Mouse (Mus musculus) spleen, postnatal 0 days (tissue): Measurements from ENCODE around the gene Gm37240. TPM values are rescaled to one million over a fixed set of nuclear protein-coding genes. Genes with fewer than 3 reads are reported as not detected.

ENCODE experiments used
- microRNA counts: library from miRNA; unstranded; fragments of <30 nt; microRNA quantifications from one replicate; lab custom pipeline; 2015
- polyA plus RNA-seq: library from polyadenylated mRNA; unstranded; fragments of >200 nt; fragmentation: Nextera tagmentation; extraction: Ambion mirVana; gene quantifications from 2 replicates; pipeline ENCODE4 v1.2.1, GENCODE M21; 2015

The Gm37240 gene
- polyA plus RNA-seq, result 0.07 and 0.84 TPM in 2 replicates

DNA sequence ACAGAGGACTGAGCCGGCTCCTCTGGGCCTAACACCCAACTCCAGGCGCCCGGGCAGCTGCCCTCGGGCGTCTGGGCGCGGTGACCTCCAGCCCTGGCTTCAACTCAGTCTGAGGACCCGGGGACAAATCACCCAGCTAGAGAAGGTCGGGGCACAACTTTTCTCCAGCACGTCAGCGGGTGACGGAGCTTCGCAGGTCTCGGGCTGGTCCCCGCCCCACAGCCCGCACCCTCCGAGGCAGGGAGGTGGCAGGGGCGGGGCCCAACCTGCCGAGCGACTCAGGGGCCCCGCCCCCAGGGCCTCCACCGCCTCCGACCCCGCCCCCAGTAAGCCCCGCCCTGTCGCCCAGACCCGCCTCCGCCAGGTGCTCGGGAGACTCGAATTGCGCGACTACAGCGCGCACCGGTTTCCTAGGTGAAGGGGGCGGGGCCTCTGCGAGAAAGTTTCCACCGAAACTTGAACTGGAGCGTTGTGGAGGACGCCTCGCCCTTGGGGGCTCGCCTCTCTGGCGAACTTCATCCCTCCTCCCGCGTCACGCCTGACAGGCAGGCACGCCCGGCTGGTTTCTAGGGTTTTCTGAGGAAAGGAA is at the start of gene Gm37240, which contains the start of gene Glt28d2:
Gene Gm37240, minus strand, starts transcription at position 280 of the 589 bp plus-strand sequence.
Gene Glt28d2, minus strand, starts transcription at position 278 of the 589 bp plus-strand sequence.

DNA sequence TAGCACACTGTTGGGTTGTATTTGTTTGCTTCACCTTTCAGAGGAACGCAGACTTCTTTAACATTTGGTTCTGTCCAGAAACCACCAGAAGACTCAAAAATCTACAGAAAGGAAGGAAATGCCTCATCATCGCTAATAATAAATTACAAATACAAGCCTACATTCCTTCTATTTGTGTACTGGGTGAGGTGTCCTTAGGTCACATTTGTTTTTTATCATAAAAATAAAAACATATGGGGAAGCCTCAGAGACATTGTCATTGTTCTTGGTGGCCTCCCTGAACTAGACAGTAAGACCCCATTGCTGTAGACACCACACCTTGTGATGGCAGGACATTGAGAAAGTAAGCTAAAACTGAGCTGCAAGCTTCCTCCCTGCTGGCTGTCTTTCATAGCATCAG is 70.1 kb downstream of the Gm37240 start, which contains the start of gene Fam160a1:
Gene Fam160a1, minus strand, starts transcription at position 101 of the 400 bp plus-strand sequence.

DNA sequence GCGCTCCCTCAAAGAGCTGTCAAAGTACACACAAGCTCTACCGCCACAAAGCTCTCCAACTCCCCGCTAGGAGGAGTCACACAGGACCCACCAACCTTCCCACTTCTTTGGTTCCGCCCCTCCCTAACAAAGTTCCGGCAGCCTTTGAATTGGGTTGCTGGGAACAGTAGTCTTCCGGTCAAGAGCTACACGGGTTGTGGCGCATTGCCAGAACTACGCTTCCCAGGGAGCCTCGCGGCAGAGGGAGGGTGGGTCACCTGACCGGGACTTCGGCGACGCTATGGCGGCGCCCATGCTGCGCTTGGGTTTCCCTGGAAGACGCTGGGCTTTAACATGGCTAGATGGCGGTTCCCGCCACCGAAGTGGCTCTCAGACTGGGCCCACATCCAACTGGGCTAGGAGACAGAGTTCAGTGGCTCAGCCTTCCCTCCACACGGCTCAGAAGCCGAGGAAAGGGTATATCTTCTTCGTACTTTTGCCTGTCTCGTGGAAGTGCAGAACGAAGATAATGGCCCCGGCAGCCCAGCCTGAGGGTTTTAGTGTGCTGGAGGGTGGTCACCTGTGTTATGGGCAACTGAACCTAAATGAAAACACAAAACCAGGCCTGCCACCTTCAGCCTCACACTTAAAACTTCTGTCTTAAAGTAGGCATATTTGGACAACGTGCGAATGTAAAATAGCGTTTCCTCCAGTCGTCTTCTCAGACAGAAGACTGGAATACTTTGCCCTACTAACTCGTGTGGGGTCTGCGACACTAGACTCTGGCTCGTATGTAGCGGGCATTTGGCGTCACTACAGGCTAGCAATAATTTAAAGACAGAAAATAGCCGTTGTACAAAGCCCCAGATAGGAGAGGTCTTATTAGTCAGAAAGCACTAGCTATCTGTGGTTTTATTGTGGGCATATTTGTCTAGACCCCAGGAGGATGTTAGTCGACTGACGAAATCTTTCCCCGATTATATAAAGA is 313.2 kb downstream of the Gm37240 start, which contains the start of gene Gatb:
Gene Gatb, plus strand, starts transcription at position 256 of the 967 bp plus-strand sequence.

DNA sequence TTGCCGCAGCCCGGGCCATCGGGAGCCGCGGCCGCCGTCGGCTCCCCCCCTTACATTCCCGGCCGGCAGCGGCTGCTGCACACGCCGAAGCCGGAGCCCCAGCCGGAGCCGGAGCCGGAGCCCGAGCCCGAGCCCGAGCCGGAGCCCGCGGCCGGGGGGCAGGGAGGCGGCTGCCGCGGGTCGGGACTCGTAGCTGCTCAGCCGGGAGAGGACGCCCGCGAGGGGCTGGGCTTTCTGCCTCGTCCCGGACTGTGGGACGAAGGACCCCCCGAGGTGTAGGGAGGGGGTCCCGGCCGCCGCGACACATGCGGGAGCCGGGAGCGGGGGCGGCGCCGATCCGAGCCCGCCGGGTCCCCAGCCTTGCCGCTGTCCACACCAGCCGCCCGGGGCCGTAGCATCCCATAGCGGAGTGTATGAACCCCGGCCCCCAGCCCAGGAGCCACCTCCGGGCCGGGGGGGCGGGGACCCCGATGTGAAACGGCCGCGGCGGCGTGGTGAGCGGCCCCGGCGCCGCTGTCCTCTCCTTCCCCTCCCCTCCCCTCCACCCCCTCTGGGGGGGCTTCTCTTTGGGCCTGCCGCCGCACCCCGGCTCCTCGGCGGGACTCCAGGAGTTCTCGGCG is 1072.4 kb downstream of the Gm37240 start, which contains the start of gene Fbxw7:
Gene Fbxw7, plus strand, starts transcription at position 507 of the 620 bp plus-strand sequence.

DNA sequence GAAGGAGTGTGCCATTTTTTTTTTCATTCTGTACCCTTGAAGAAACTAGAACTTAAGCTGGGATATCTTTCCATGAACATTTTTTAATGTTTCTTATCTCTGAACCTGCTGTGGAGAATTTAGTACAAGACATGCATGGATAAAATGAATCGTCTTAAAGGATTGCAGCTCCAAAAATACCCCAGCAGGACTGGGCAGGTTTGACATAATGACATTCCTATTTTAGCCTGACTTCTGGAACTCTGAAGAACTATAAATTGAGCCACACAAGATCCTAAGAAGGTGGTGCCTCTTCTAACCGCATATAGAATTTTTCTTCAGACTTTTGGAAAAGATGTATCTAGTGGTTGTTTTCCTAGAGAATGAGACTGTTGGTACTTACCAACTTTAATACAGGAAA is 1294.0 kb downstream of the Gm37240 start, which contains the start of gene Tigd4:
Gene Tigd4, plus strand, starts transcription at position 301 of the 400 bp plus-strand sequence.

DNA sequence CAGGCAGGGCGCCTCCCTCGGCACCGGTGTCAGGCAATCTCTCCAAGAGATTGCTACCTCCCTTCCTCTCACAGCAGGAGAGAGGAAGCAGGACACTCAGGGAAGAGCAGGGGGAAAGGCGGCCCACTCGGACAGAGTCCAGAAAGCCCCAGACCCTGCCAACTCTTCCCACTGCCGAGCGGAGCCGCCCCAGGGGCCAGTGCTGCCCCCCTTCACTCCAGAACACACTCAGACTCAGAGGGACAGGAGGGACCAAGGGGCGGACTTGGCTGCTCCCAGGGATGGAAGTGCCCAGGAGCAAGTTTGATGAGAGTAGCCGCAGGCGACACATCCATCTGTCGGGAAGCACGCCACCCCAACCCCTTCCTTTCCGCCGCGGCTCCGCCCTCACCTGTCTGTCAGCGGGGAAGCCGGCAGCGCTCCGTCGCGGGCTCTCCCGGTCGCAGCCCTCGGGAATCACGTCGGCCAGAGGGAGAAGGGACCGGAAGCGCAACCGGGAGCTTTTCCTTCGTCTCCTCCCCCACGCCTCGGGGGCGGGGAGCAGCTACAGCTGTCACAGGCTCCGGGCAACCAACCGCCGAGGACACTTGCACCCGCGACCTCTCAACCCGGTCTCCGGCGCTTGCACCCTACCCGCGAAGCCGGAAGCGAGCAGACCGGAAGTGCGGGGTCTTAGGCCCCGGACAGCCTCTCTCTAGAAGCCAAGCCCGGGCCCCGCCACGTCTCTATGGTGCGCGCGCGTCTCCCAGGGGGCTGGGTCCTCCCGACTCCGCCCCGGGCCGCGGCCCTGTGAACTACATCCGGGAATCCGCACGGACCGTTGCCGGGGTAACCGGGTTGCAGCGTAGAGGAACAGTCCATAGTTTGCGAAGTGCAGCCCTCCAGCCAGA is 1305.0 kb downstream of the Gm37240 start, which contains the start of gene Arfip1:
Gene Arfip1, minus strand, starts transcription at position 603 of the 890 bp plus-strand sequence.

DNA sequence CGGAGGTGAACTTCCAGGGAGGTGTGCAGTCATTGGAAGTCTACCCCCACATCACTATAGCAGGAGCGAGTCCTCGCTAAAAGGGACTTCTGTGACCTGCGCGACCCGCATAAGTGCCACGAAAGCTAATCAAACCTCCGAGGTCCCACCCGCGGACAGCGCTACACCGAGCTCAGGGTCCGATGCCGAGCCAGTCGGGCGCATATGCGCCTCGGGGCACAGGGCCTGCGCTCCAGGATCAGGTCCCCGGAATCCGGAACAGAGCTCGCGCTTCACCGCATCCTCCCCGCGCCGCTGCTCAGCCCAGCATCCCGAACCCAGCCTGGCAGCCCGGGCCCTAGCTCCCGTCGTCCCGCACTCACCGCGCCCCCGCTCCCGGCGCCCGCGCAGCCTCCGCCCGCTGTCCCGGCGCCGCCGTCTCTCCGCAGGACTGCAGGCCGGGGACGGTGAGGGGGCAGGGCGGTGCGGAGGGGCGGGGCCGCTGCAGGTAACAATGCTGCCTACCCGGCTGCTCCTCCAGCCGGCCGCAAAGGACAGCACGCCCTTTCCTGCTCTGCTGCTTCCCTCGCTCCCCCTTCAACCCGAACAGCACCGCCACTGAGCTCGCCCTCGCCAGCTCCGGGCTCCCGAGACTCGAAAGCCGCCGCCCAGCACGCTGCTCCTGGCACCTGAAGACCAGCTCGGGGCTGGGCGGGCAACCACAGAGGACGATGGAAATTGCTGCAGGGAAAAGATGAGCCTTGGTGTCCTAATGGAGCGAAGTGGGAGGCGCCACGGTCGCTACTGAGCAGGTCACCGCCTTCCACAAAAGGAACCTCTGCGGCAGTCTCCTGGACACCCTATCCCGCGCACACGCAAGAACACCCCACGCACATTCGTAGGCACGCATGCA is 1407.1 kb downstream of the Gm37240 start, which contains the start of gene Fhdc1:
Gene Fhdc1, minus strand, starts transcription at position 424 of the 892 bp plus-strand sequence.

MicroRNAs encoded within 50 kb of the gene (microRNA counts, 519-probe panel; counts per million panel counts)
- 88.3 counts per million for microRNA mmu-miR-466k (lab: Ali Mortazavi, UCI)

Other genes with a start within 250 kb of the Gm37240 start
- 0.17 TPM in 2 replicates for gene Fam160a1, start 70.2 kb downstream of the Gm37240 start, polyA plus RNA-seq
- gene Glt28d2, start within 50 bp of the Gm37240 start, polyA plus RNA-seq, result 0.08 and 0.18 TPM in 2 replicates
- gene Sh3d19, start 83.6 kb upstream of the Gm37240 start, polyA plus RNA-seq, result 5.1 and 7.1 TPM in 2 replicates
- not detected in 2 replicates for gene Prss48, start 115.0 kb upstream of the Gm37240 start, polyA plus RNA-seq